Mouse (Mus musculus) cerebellum, postnatal 25 days (tissue): ENCODE data around the gene Wdcp.
"Not testable (repeated sequence)": the region's sequence is repeated elsewhere in the genome, so short reads cannot be mapped to it uniquely, and the experiment has no call there.

Experiments
- DNase-seq, 2 experiments: peaks; one replicate each; pipeline ENCODE4 v3.0.0; 2021; ENCODE audit warnings: mixed read lengths in 2 of 2

The Wdcp gene

GRCm38 (mm10) chr12:4842890-4843597 is at the start of gene Wdcp:
TSS of gene Wdcp (plus strand) at chr12:4843303.
- DNase-seq: peak; percentile 89 to 92

DNA sequence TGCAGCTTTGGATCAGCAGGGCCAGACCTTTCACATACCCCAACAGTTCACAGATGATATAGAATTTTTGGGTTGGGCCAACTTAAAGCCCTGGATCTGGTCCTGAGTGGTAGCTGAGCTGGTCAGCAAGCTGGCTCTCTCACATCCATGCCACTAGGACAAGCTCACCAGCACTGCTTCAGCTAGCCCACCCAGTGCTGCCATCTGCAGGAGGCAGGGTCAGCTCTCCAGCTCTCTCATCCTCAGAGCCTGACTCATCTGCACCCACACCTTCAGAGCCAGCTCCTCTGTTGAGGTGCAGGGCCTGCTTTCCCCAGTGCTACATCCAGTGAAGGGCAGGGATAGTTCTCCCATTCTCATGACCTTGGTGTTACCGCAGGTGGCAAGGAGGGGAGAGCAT is 49.4 kb upstream of the Wdcp start:
- peak in 1 of 2 experiments; percentile 46 for DNase-seq

DNA sequence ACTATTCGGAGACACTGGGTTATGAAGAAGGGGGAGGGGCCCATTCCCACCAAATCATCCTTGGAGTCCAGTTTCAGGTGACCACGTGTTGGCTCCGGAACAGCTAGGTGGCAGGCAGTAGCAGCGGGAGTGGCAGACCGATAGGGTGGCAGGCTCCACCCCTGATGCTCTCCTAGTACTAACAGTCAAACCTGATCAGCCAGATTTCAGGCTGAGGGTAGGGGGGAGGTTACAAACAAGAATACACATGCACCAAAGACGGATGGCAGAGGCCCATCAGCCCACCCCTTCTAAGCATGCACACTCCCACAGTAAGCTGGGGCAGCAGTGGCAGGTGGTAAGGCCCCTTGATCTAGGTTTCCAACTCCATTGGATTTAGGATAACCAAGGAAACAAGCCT is 45.6 kb upstream of the Wdcp start:
- not testable (repeated sequence) for DNase-seq

DNA sequence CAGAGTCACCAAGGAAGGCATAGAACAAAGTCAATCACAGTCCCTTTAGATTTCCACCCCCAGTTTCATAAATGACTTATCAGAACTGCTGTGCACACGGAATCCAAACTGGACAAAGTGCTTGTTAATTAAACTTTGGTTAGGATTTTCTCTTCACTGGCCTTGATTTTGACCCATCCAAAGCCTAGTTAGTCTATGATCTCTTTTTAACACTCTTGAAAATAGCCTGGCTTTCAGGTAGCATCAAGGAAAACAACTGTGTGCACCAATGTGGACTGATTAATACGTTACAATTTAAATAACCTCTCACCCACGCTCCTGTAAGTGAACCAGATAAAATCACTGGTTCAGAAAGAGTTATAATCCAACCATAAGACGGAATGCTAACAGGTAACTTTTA is 32.1 kb upstream of the Wdcp start:
- no peak for DNase-seq

GRCm38 (mm10) chr12:4811705-4812104 is 31.4 kb upstream of the Wdcp start:
- DNase-seq: no peak

GRCm38 (mm10) chr12:4813636-4814035 is 29.5 kb upstream of the Wdcp start:
- no peak for DNase-seq

- DNase-seq: no peak
Measured at GRCm38 (mm10) chr12:4816680-4817360, 26.3 kb upstream of the Wdcp start.

DNA sequence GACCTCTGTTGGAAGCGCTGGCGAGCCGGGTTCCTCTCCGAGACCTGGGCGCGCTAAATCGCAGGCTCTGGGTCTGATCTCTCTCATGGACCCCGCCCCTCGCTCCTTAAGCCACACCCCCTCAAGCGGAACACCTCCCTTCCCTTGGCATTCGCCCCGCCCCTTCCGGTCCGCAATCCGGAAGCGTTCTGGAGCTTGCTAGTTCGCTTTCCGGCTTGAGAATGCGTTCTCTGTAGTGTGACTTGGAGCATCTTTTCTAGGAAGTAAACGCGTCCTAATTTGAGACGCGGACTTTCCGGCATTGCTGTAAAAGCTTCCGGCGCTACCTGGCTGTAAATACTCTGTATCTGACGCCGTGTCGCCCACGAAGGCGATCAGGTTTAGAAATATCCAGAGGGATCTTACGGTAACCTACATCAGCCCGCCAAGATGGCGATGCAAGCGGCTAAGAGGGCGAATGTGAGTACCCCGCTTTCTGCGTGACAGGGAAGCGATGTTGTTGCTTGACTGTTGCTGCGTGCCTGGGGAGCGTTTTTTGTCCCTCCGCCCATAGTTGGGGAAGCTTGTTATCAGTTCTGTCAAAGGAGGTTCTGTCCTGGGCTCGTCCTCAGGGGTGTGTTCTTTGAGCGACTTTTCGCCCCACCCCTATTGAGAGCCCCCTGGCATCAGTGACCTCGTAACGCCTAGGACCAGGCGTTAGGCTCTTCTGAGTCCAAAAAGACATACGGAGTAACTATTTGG is 25.6 kb upstream of the Wdcp start, which contains the start of gene Sf3b6:
Gene Sf3b6, plus strand, starts transcription at position 184 of the 741 bp plus-strand sequence.
- DNase-seq: peak; percentile 98 to 99

DNA sequence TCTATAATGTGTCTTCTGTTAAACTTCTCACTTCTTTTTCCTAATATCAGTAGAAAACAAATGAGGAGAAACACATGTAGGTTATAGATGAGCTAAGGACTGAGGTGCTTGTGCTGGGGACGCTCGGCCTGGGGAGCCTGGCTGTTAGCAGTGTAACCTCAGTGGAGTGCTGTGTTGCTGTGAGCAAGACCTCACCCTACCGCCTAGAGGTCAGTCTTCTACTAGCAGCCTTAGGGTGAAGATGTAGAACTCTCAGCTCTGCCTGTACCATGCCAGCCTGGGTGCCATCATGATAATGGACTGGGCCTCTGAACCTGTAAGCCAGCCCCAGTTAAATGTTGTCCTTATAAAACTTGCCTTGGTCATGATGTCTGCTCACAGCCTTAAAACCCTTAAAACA is 15.8 kb upstream of the Wdcp start:
- no peak for DNase-seq

DNA sequence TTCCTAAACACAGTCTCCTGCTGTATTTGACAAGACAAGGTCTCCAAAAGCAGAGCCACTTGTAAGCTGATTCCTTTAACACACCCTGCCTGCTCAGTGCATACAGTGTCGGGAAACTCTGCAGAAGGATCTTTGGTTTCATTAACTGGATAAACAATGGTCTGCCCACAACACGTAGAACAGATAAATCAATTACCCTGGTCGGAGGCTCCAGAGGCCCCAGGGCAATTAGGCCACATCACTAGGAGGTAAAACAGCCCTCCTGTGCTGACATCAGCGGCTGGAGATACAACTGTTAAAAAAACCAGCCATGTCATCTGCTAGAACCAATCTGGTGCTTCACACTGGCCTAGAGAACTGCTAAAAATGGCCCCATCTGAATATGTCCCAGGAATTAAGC is 6.1 kb upstream of the Wdcp start:
- no peak for DNase-seq

GRCm38 (mm10) chr12:4840010-4840409 is 3.1 kb upstream of the Wdcp start:
- no peak for DNase-seq

DNA sequence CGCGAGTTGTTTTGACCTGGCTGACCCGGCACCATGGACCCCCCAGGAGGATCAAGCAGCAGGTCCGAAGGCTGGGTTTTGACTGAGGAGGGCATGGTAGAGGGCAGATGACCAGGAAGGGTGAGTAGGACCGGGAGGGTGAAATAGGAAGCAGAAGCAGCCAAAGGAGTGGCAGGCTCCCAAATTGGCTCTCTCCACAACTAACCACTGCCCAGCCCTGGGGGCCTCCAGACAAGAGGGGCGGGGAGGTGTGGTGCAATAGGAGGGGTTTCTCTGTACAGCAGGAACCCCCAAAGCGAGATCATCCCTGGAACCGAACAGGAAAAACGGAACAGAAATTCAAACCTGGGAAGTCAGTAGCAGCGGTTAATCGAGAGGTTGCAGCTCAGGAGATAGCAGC is 2.4 kb upstream of the Wdcp start:
- DNase-seq: peak in 1 of 2 experiments; percentile 41

DNA sequence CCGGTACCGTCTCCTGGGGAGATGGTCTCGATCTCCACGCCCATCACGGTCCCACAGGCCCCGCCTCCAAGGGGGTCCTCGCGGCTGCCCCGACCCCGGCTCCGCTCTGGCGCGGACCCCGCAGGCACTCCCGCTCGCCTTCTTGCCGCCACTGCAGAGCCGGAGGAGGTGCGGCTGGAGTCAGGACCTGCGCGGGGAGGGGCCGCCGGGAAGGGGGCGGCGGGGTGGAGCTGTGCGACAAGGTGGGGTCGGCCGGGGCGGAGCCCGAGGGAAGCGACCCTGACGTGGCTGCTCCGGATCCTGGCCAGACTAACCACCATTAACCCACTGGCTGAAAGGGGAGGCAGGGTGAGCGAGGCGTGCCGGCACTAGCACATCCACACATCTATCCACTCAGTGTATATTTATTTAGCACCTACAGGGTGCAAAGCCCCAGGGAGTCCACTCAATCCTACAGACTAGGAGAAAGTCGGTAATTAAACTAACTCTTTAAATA is 1.7 kb upstream of the Wdcp start, which contains the start of gene Fkbp1b:
Gene Fkbp1b, minus strand, starts transcription at position 200 of the 496 bp plus-strand sequence.
- peak; percentile 73 to 80 for DNase-seq

- no peak for DNase-seq
Measured at GRCm38 (mm10) chr12:4842456-4842855, 647 bp upstream of the Wdcp start.

DNA sequence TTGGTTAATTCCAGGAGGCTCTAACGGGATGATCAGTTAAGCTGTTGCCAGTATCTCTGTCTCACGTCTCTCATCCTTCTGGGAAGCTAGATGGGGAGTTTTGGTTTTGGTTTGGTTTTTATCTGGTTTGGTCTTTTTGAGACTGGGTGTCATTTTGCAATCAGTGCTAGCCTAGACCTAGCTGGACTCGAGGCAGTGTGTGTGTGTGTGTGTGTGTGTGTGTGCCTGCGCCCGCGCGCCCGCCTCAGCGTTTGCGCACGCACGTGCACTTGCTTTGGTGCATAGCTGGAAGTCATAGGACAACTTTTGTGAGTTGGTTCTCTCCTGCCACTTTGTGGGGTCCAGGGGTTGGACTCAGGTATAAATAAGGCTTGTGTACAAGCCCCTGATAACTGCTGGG is 638 bp downstream of the Wdcp start:
- peak; percentile 29 to 62 for DNase-seq

GRCm38 (mm10) chr12:4856160-4856559 is 13.1 kb downstream of the Wdcp start:
- DNase-seq: no peak

DNA sequence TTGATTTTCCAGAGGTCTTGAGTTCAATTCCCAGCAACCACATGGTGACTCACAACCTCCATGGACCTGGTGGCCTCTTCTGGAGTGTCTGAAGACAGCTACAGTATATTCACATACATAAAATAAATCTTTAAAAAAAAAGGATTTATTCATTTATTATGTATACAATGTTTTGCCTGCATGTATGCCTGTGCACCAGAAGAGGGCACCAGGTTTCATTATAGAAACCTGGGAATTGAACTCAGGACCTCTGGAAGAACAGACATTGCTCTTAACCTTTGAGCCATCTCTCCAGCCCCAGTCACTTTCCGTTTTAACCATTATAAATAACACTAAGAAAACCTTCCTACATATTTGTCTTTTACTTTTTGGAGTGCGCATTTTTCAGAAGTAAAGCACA is 13.7 kb downstream of the Wdcp start:
- no peak for DNase-seq

DNA sequence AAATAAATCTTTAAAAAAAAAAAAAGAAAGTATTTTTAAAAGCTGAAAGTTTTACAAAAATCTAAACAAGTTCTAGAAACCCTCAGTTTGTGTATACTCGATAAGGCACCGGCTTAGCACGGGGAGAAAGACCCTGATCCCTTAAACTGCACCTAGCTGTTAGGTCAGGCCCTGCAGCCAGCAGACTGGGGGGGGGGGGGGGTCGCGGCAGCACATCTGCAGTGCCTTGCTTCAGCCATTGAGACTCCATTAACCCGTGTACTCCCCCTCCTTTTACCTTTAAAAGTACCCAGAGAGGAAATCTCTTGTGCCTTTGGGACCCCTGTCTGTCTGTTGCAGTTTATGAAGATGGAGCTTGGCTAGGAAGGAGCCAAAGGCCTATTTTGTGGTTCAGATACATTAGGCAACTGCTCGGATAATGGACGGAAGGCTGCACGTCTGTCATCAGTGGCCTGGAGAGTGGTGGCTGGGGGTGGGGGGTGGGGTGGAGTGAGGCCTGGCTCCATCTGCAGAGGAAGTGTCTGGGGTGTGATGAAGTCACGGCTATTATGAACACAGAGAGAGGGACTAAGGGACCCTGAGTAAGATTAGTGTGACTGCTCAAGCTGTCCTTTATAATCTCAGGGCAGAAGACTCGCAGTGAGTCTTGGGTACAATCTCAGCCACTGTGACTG is 16.3 kb downstream of the Wdcp start:
- DNase-seq: no peak

DNA sequence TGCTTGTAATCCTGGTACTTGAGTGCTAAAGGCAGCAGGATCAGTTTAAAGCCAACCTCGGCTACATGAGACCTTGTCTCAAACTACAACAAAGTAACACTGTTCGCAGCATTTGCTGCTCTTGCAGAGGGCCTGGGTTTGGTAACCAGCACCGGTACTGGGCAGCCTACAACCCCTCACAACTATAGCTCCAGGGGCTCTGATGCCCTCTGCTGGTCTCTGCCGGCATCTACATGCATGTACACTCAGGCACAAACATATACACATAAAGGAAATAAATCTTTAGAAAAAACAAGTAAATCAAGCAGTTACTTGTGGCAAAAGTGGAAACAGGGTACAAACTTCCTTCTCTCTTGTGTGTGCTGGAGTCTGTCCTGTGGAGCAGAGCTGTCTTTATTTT is 19.6 kb downstream of the Wdcp start:
- DNase-seq: no peak

DNA sequence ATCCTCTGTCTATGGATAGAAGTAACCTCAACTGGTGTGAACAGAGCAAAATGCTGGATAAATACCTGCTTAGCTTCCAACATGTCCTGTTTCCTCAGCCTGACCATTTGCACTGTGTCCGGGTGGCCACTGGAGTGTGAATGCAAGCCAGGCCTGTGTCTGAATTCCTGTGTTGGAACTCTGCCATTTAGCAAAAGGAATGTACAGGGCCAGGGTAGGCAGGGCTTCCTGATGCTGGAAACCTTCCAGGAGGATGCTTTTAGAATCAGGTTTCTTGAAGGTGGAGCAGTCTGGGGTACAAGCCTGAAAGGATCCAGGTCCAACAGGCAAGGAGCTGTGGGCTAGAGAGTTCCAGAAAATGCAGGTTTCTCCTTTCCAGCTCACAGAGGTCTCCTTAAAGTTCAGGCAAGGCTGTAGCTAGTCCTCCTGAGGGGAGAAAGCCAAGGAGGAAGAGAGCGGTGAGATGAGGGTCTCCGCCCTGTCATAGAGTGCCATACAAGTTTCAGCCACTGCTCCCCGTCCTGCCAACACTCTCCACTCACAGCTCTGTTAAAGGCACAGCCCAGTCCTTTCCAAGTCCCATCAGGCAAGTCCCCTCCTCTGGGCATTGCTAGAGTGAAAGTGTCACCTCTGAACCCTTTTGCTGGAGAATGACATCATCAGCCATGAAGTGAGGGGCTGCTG is 20.7 kb downstream of the Wdcp start:
- DNase-seq: peak; percentile 39 to 59

DNA sequence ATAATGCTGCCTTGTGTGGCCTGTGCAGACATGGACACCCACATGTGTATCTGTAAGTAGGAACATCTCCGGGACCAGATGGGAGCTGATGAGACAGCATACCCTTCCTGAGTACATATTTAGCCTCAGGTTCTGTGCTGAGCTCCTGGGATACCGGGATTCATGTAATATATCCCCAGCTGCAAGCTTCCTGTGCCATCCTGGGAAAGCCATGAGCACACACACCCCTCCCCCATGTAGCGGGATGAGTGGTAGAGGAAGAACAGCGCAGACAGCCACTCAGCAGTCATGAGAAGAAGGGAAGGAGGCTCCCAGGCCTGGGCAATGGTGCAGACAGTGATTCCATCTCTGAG is 21.2 kb downstream of the Wdcp start:
- no peak for DNase-seq

DNA sequence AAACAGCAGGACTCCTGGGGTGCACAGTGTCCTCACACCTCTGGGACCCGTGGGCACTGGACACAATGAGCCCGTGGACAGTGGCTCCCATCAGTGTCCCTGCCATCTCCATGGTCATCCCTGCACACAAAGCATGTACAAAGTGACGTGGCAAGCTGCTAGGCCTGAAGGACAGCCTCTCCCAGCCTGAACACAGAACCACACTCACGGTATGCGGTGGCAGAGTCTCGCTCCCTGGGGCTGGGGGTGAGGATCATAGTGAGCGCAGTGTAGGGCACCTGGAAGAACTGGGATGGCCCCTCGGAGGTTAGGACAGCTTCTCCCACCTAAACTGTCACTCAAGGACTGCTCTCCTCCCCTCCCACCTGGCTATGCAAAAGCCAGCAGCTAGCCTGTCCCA is 25.8 kb downstream of the Wdcp start:
- no peak for DNase-seq
